Mouse (Mus musculus) C2C12 (cell line): Measurements from ENCODE around the gene Bcar3.

Experiments
- CTCF ChIP-seq: IDR thresholded peaks from one replicate; pipeline ENCODE4 v1.5.1; 2011; ENCODE audit not compliant: control insufficient read depth, insufficient read depth, insufficient read length
- FOSL1 ChIP-seq: IDR thresholded peaks from one replicate; pipeline ENCODE4 v1.8.0; 2011; ENCODE audit warnings: mild to moderate bottlenecking, low read length; ENCODE audit not compliant: poor library complexity, insufficient read depth, severe bottlenecking
- MAX ChIP-seq: IDR thresholded peaks from one replicate; pipeline ENCODE4 v1.6.1; 2011; ENCODE audit warnings: mild to moderate bottlenecking, control low read depth
- MYOG ChIP-seq: IDR thresholded peaks from one replicate; pipeline ENCODE4 v1.6.1; 2011; ENCODE audit not compliant: control insufficient read depth, insufficient read length; ENCODE audit errors: extremely low read depth

- TF ChIP-seq FOSL1 (no peak), MAX (no peak), CTCF (no peak), MYOG (no peak)
Measured at GRCm38 (mm10) chr3:122372617-122373016, 78.7 kb downstream of the Bcar3 start.
